Mouse (Mus musculus): ENCODE data around the gene Nkiras2. TPM values are rescaled to one million over a fixed set of nuclear protein-coding genes. Genes with fewer than 3 reads are reported as not detected.
"Not testable (repeated sequence)": the region's sequence is repeated elsewhere in the genome, so short reads cannot be mapped to it uniquely, and the experiment has no call there.

Gene Nkiras2
- total RNA-seq (2021), result 10 to 100 TPM; 28.1 to 29.6 TPM

DNA sequence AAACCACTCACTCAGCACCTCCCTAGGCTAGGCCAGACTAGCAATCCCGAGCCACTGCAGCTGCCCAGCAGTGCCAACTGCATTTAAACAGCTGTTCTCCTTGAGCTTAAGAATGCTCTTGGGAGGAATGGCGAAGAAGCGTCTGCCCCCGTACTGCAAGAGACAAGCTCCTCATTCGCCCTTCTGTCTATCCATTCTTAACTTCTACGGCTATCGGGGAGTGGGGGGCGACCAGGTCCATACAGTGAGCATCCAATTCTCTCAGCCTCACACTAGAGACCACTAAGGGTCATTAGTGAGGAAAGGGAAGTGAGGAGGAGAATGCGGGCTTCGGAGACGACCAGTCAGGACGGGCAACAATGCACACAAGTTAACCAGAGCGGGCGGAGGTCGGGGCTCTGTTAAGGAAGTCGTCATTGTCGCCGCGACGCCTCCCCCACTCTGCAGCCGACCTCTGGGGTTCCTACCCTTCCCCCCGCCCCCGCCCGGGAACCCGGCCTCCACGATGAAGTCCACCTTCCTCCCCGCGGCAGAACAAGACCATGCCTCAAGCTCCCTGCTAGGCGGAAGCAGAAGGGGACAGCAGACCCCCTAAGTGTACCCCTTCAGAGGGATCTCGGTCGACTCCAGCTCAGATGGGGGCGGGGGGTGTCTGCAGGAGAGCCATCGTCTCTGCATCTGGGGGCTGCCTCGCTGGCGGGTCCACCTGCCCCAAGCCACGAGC is at the start of gene Nkiras2:
Gene Nkiras2, plus strand, starts transcription at position 484 of the 724 bp plus-strand sequence.
- DNase-seq (ENCODE audit: extremely low spot score in 1 of 2, low spot score in 2 of 2), result peak; percentile 34 to 85
- intact Hi-C loops (cut with DNase I), result no loop called here

DNA sequence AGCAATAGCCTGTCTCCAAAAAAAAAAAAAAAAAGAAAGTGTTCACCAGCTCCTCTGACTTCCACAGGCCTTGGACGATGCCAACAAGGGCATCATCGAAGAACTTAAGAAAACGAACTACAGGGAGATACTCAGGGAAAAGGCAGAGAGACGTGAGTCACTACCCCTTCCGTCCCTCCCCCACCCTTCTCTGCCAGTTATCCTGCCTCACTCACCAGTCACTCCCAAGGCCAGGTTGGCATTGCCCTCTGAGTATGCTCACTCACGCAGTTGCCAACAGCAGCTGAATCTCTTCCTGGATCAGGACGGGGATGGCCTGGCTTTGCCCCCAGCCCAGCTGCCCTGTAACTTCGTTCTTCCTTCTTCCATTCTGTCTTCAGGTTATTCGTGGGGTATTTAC is 49.3 kb upstream of the Nkiras2 start:
- DNase-seq (ENCODE audit: extremely low spot score in 1 of 2, low spot score in 2 of 2), result no peak
- intact Hi-C loops (cut with DNase I), result loop anchor here (2.0 to 10.0 kb wide), 4 partner anchors 43 to 395 kb away; no protein-coding TSS in a partner anchor

DNA sequence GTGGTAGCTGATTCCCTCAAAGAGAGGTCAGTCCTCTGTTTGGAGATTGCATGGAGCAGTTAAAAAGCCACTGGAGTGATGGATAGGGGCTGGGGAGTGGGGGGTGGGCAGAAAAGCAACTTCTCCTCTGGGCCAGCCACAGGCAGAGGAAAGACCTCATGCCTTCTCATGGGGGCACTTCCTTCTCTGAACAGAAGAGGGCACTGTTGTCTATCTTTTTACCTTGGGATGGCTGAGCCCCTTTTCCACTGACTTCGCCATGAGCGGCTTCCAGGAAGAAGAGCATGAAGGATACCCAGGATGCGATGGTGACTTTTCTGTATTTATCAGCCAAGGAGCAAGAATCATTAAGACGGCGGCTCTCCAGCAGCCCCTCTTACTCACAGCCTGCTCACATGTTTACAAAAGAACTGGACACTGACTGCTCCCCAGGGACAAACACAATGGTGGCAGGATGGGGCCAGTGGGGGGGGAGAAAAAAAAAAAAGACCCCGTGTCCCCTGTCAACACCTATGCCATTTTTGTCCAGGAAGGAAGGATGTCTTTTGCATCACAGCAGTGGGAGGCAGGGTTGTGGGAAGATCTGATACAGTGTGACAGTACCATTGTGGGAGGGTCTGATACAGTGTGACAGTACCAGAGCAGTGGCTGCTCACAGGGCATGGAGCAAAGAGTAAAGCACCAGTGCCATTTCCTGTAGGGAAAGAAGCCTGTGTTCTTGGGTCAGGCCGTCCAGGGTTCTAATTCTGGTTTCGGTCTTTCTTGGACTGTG is 48.4 kb upstream of the Nkiras2 start:
- intact Hi-C loops (cut with DNase I), result loop anchor here (2.0 to 5.0 kb wide), 2 partner anchors 42 to 132 kb away; no protein-coding TSS in a partner anchor
- peak; percentile 74 to 81 for DNase-seq (ENCODE audit: extremely low spot score in 1 of 2, low spot score in 2 of 2)

GRCm38 (mm10) chr11:100571202-100571567 is 47.9 kb upstream of the Nkiras2 start:
- intact Hi-C loops (cut with DNase I), result loop anchor here (2.0 to 5.0 kb wide), 2 partner anchors 41 to 132 kb away; no protein-coding TSS in a partner anchor
- no peak for DNase-seq (ENCODE audit: extremely low spot score in 1 of 2, low spot score in 2 of 2)

DNA sequence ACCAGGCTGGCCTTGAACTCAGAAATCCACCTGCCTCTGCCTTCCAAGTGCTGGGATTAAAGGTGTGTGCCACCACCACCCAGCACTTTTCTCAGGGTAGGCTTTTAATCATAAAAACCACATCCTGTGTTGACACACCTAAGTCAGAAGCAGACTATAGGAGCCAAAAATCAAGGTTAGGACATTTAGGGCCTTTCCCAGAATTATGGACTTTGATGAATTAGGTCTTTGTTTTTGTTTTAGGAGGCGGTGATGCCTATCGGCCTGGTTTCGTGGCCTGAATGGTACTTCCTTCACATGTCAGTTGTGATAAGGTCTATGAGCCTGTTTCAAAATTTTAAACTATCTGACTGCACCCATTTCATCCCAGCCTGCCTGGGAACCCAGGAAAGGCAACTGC is 44.9 kb upstream of the Nkiras2 start:
- DNase-seq (ENCODE audit: extremely low spot score in 1 of 2, low spot score in 2 of 2), result no peak
- intact Hi-C loops (cut with DNase I), result loop anchor here (5.0 kb wide), 1 partner anchor 38 kb away; no protein-coding TSS in a partner anchor

GRCm38 (mm10) chr11:100574708-100575483 is 44.1 kb upstream of the Nkiras2 start, which contains the start of gene Cnp:
Gene Cnp (plus strand): TSS chr11:100574904.
- peak; percentile 45 to 83 for DNase-seq (ENCODE audit: extremely low spot score in 1 of 2, low spot score in 2 of 2)
- intact Hi-C loops (cut with DNase I), result loop anchor here (5.0 kb wide), 1 partner anchor 37 kb away; no protein-coding TSS in a partner anchor

DNA sequence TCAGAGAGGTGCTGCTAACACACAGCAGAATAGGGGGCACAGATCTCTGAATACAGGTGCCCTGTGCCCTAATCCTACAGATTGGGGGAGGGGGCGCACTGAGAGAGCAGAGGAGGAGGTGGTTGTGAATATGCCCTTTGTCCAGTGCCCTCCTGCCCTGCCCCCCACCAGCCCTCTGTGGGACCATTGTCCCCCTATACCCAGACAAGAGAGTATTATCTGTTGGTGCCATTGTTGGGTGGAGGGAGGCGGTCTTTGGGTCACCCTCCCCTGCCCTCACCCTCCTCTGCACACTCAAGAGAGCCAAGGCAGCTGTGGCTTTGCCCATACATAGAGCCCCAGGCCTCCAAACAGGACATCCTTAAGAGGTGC is 43.6 kb upstream of the Nkiras2 start:
- peak in 1 of 2 experiments; percentile 70 for DNase-seq (ENCODE audit: extremely low spot score in 1 of 2, low spot score in 2 of 2)
- intact Hi-C loops (cut with DNase I), result no loop called here

- intact Hi-C loops (cut with DNase I), result no loop called here
- no peak for DNase-seq (ENCODE audit: extremely low spot score in 1 of 2, low spot score in 2 of 2)
These were observed 42.8 kb upstream of the Nkiras2 start for GRCm38 (mm10) chr11:100576256-100576655.

- intact Hi-C loops (cut with DNase I), result no loop called here
- DNase-seq (ENCODE audit: extremely low spot score in 1 of 2, low spot score in 2 of 2), result no peak
These were observed 41.0 kb upstream of the Nkiras2 start for GRCm38 (mm10) chr11:100577852-100578599.

GRCm38 (mm10) chr11:100579116-100579799 is 39.8 kb upstream of the Nkiras2 start:
- intact Hi-C loops (cut with DNase I), result no loop called here
- DNase-seq (ENCODE audit: extremely low spot score in 1 of 2, low spot score in 2 of 2), result no peak

- no peak for DNase-seq (ENCODE audit: extremely low spot score in 1 of 2, low spot score in 2 of 2)
- intact Hi-C loops (cut with DNase I), result no loop called here
These were observed 38.8 kb upstream of the Nkiras2 start for GRCm38 (mm10) chr11:100580275-100580674.

DNA sequence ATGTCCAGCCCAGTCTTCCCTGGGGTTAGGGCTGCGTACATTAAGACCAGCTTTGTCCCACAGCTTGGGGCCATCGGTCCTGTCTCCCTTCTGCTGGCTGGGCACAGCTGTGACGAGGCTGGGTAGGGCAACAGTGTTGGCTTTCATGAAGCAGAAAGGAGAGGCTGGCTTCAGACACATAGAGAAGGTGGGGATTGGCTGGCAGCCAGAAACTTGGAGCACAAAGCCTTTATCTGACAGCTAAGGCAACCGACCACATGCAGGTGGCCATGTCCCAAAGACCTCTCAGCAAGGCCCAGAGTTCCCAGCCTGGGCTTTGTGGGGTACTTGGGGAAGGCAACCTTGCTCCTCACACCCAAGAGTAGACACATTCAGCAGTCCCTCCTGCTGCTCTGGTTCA is 37.3 kb upstream of the Nkiras2 start:
- intact Hi-C loops (cut with DNase I), result no loop called here

DNA sequence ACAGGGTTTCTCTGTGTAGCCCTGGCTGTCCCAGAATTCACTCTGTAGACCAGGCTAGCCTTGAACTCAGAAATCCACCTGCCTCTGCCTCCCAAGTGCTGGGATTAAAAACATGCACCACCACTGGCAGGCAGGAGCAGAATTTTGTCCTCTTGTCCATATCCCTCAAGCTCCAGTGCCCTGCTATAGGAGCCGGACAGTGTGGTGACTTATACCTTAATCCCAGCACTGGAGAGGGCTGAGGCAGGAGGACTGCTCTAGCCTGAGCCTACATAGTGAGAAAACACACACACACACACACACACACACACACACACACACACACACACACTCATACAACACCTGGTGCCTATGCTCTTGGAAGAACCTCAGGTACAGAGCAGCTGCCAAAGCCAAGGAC is 36.6 kb upstream of the Nkiras2 start:
- DNase-seq (ENCODE audit: extremely low spot score in 1 of 2, low spot score in 2 of 2); intact Hi-C loops (cut with DNase I): not testable (repeated sequence)

More for the DNA sequence above, 37.3 kb upstream of the Nkiras2 start:
- peak in 1 of 2 experiments; percentile 74 for DNase-seq (ENCODE audit: extremely low spot score in 1 of 2, low spot score in 2 of 2)

- intact Hi-C loops (cut with DNase I), result no loop called here
These were observed 36.2 kb upstream of the Nkiras2 start for GRCm38 (mm10) chr11:100582836-100583235.

GRCm38 (mm10) chr11:100584561-100584961 is 34.5 kb upstream of the Nkiras2 start:
- intact Hi-C loops (cut with DNase I), result no loop called here
- no peak for DNase-seq (ENCODE audit: extremely low spot score in 1 of 2, low spot score in 2 of 2)

More at GRCm38 (mm10) chr11:100582836-100583235, 36.2 kb upstream of the Nkiras2 start:
- DNase-seq (ENCODE audit: extremely low spot score in 1 of 2, low spot score in 2 of 2), result no peak

DNA sequence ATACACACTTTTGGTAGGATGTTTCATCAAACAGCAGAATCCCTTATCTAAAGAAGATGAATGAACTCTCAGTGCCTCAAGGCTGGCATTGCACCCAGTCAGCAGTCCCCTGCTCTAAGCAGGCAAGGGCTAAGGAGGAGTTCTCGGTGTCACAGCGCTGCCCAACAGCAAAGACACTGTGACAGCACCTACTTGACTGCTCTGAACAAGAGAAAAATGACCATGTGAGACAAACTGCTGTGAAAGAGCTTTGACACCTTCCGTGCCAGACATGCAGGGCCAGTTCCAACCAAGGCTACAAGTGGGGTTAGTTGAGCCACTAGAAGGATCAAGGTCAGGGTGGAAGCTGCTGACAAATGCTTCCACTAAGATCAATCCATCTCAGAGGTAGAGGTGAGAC is 33.9 kb upstream of the Nkiras2 start:
- intact Hi-C loops (cut with DNase I), result no loop called here
- DNase-seq (ENCODE audit: extremely low spot score in 1 of 2, low spot score in 2 of 2), result no peak

- intact Hi-C loops (cut with DNase I), result no loop called here
- DNase-seq (ENCODE audit: extremely low spot score in 1 of 2, low spot score in 2 of 2), result no peak
These were observed 30.6 kb upstream of the Nkiras2 start for GRCm38 (mm10) chr11:100588462-100588861.
